Mouse (Mus musculus) liver, embryonic 14.5 days (tissue): ENCODE data around the gene Sorcs3.

Source experiments
- CTCF ChIP-seq: IDR thresholded peaks from 2 replicates; pipeline ENCODE4 v1.5.1; 2016; ENCODE audit warnings: antibody characterized with exemption, low read depth, control low read depth
- EP300 ChIP-seq: IDR thresholded peaks from 2 replicates; pipeline ENCODE4 v1.6.1; 2016; ENCODE audit warnings: antibody characterized with exemption, low read depth

DNA sequence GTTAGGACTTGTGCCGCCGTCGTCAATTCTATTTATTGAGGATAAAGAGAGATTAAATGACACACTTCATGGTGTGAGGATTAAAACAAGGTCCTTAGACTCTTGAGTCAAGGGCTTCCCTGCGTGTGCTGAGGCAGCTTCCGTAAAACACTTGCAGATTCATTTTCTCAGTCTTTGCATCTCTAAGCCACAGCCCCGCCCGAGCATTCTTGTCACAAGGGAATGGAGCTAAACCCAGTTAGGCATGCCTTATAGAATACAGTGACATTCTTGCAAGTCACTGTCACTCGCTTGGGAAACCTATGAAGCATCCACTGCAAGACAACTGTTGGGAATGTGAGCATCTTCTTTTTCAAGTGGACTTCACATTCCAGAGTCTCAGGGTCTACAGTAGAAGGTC, 102.5 kb downstream of the Sorcs3 start:
- no peak for TF ChIP-seq CTCF
- no peak for TF ChIP-seq EP300
